Mouse (Mus musculus): Measurements from ENCODE around the gene Akap7. TPM values are rescaled to one million over a fixed set of nuclear protein-coding genes. Genes with fewer than 3 reads are reported as not detected.

Akap7 gene
- polyA plus RNA-seq, 1 experiment from 2014 or later, result 33.2 TPM

- in situ Hi-C loops (cut with MboI; ENCODE audit: low pct_unique_long_range_greater_than_20kb), result loop anchor here (5.0 kb wide), 1 partner anchor 65 kb away; no protein-coding TSS in a partner anchor
- H3K27me3 ChIP-seq, result no peaks in the 10 kb centered on the region
- DNase-seq (ENCODE audit: low read depth, low spot score) (no peak), ATAC-seq (no peak)
- TF ChIP-seq CTCF (IDR thresholded peaks at IDR 0.05), result no peak
- CTCF ChIA-PET, result interaction anchor here (1.1 kb wide), 1 partner anchor 11 kb away, joined by 3 read pairs; no protein-coding TSS in a partner anchor
- POLR2A ChIA-PET, result interaction anchor here (0.6 to 0.8 kb wide), 3 partner anchors 33 to 144 kb away, joined by 3 to 6 read pairs (median 6); no protein-coding TSS in a partner anchor
Observed at GRCm38 (mm10) chr10:25297666-25298263, 9.9 kb downstream of the Akap7 start.

GRCm38 (mm10) chr10:25296657-25297369 lies 10.9 kb downstream of the Akap7 start:
- ATAC-seq (peak; percentile 99), DNase-seq (ENCODE audit: low read depth, low spot score) (no peak)
- POLR2A ChIA-PET, result interaction anchor here (0.6 to 0.8 kb wide), 4 partner anchors 16 to 145 kb away, joined by 3 to 6 read pairs (median 4); no protein-coding TSS in a partner anchor

GRCm38 (mm10) chr10:25296286-25296656 lies 11.4 kb downstream of the Akap7 start:
- ChIA-PET POLR2A (no interaction called here), CTCF (interaction anchor here (1.6 kb wide), 1 partner anchor 9 kb away, joined by 4 read pairs; no protein-coding TSS in a partner anchor)
- in situ Hi-C loops (cut with MboI; ENCODE audit: low pct_unique_long_range_greater_than_20kb), result loop anchor here (5.0 kb wide), 1 partner anchor 66 kb away; no protein-coding TSS in a partner anchor
- no peak for TF ChIP-seq CTCF (IDR thresholded peaks at IDR 0.05)
- H3K27me3 ChIP-seq, result no peaks in the 10 kb centered on the region
- no peak for DNase-seq (ENCODE audit: low read depth, low spot score)
- no peak for ATAC-seq

More at GRCm38 (mm10) chr10:25296657-25297369, 10.9 kb downstream of the Akap7 start:
- CTCF ChIA-PET, result interaction anchor here (1.6 kb wide), 1 partner anchor 9 kb away, joined by 4 read pairs; no protein-coding TSS in a partner anchor
- peak; percentile 61 for TF ChIP-seq CTCF (IDR thresholded peaks at IDR 0.05)
- H3K27me3 ChIP-seq, result no peaks in the 10 kb centered on the region
- in situ Hi-C loops (cut with MboI; ENCODE audit: low pct_unique_long_range_greater_than_20kb), result loop anchor here (5.0 kb wide), 1 partner anchor 65 kb away; no protein-coding TSS in a partner anchor

GRCm38 (mm10) chr10:25295836-25296235 lies 11.8 kb downstream of the Akap7 start:
- POLR2A ChIA-PET, result no interaction called here
- no peak for ATAC-seq
- in situ Hi-C loops (cut with MboI; ENCODE audit: low pct_unique_long_range_greater_than_20kb), result loop anchor here (5.0 kb wide), 1 partner anchor 66 kb away; no protein-coding TSS in a partner anchor

GRCm38 (mm10) chr10:25294999-25295398 lies 12.7 kb downstream of the Akap7 start:
- no peak for ATAC-seq
- no peak for TF ChIP-seq CTCF (IDR thresholded peaks at IDR 0.05)
- H3K27me3 ChIP-seq, result no peaks in the 10 kb centered on the region
- in situ Hi-C loops (cut with MboI; ENCODE audit: low pct_unique_long_range_greater_than_20kb), result loop anchor here (5.0 kb wide), 1 partner anchor 67 kb away; no protein-coding TSS in a partner anchor
- POLR2A ChIA-PET, result no interaction called here
- CTCF ChIA-PET, result interaction anchor here (1.6 to 2.2 kb wide), 2 partner anchors 10 to 194 kb away, joined by 4 to 6 read pairs; no protein-coding TSS in a partner anchor
- no peak for DNase-seq (ENCODE audit: low read depth, low spot score)

More at GRCm38 (mm10) chr10:25295836-25296235, 11.8 kb downstream of the Akap7 start:
- DNase-seq (ENCODE audit: low read depth, low spot score), result no peak
- no peak for TF ChIP-seq CTCF (IDR thresholded peaks at IDR 0.05)
- CTCF ChIA-PET, result interaction anchor here (1.6 to 2.2 kb wide), 2 partner anchors 9 to 193 kb away, joined by 4 to 6 read pairs; no protein-coding TSS in a partner anchor
- H3K27me3 ChIP-seq, result no peaks in the 10 kb centered on the region

- DNase-seq (ENCODE audit: low read depth, low spot score), result no peak
- POLR2A ChIA-PET, result no interaction called here
- TF ChIP-seq CTCF (IDR thresholded peaks at IDR 0.05), result no peak
Observed at GRCm38 (mm10) chr10:25293796-25294195, 13.9 kb downstream of the Akap7 start.

GRCm38 (mm10) chr10:25291053-25291452 lies 16.6 kb downstream of the Akap7 start:
- POLR2A ChIA-PET, result no interaction called here

More at GRCm38 (mm10) chr10:25293796-25294195, 13.9 kb downstream of the Akap7 start:
- in situ Hi-C loops (cut with MboI; ENCODE audit: low pct_unique_long_range_greater_than_20kb), result no loop called here
- CTCF ChIA-PET, result interaction anchor here (0.9 to 2.2 kb wide), 5 partner anchors 10 to 196 kb away, joined by 3 to 6 read pairs (median 3); no protein-coding TSS in a partner anchor
- H3K27me3 ChIP-seq, result no peaks in the 10 kb centered on the region
- no peak for ATAC-seq

GRCm38 (mm10) chr10:25285100-25285811 lies 22.4 kb downstream of the Akap7 start:
- in situ Hi-C loops (cut with MboI; ENCODE audit: low pct_unique_long_range_greater_than_20kb), result no loop called here
- ChIA-PET CTCF (interaction anchor here (1.1 kb wide), 1 partner anchor 13 kb away, joined by 3 read pairs; no protein-coding TSS in a partner anchor), POLR2A (no interaction called here)
- TF ChIP-seq CTCF (IDR thresholded peaks at IDR 0.05), result no peak
- ATAC-seq, result no peak
- H3K27me3 ChIP-seq, result no peaks in the 10 kb centered on the region
- DNase-seq (ENCODE audit: low read depth, low spot score), result no peak

More at GRCm38 (mm10) chr10:25291053-25291452, 16.6 kb downstream of the Akap7 start:
- in situ Hi-C loops (cut with MboI; ENCODE audit: low pct_unique_long_range_greater_than_20kb), result no loop called here
- no peak for TF ChIP-seq CTCF (IDR thresholded peaks at IDR 0.05)
- CTCF ChIA-PET, result no interaction called here
- DNase-seq (ENCODE audit: low read depth, low spot score) (no peak), ATAC-seq (no peak)
- no peaks in the 10 kb centered on the region for H3K27me3 ChIP-seq

GRCm38 (mm10) chr10:25284427-25285099 lies 23.1 kb downstream of the Akap7 start:
- ChIA-PET POLR2A (no interaction called here), CTCF (interaction anchor here (1.1 kb wide), 1 partner anchor 12 kb away, joined by 3 read pairs; no protein-coding TSS in a partner anchor)
- peak; percentile 32 for TF ChIP-seq CTCF (IDR thresholded peaks at IDR 0.05)
- H3K27me3 ChIP-seq, result no peaks in the 10 kb centered on the region
- ATAC-seq (no peak), DNase-seq (ENCODE audit: low read depth, low spot score) (no peak)
- in situ Hi-C loops (cut with MboI; ENCODE audit: low pct_unique_long_range_greater_than_20kb), result no loop called here

All from Patski (cell line).